Mouse (Mus musculus) megakaryocyte, embryonic 14.5 days (primary cell): Measurements from ENCODE around the gene Olfr228.

Experiments
- FLI1 ChIP-seq: IDR thresholded peaks from 2 replicates; pipeline ENCODE4 v1.6.1; 2012; ENCODE audit warnings: low read length, inconsistent platforms, mixed read lengths
- GATA1 ChIP-seq: IDR thresholded peaks from 3 replicates; pipeline ENCODE4 v1.6.1; 2012; ENCODE audit warnings: mixed read lengths, low read length, inconsistent platforms, borderline replicate concordance

DNA sequence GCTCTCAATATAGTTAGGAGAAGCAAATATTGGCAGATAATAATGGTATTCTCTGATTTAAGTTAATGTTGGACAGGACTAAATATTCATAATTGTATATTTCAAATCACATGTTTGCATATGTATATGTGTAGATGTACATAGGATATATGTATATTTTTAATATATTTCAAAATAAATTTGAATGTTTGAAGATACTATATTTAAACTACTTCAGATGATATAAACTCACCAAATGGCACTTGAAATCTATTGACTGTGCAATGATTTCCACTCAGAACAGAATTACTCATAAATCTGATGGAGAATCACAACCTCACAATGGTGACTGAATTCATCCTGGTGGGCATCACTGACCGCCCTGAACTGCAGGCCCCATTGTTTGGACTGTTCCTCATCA, 21.0 kb upstream of the Olfr228 start, which contains the start of gene Olfr1076:
- TF ChIP-seq GATA1 = no peak
- no peak for TF ChIP-seq FLI1
